Mouse (Mus musculus) liver, embryonic 16.5 days (tissue): Measurements from ENCODE around the gene Ficd. TPM values are rescaled to one million over a fixed set of nuclear protein-coding genes. Genes with fewer than 3 reads are reported as not detected.

ENCODE experiments used
- ATAC-seq: fragments of 200-750 bp; cut with Nextera tagmentation; 2 replicates; pipeline ENCODE4 v1.8.0; 2017; ENCODE audit warnings: low read depth, mild to moderate bottlenecking, moderate number of reproducible peaks, moderate library complexity
- H3K27ac ChIP-seq: fragments of 300-500 bp; sonication (generic); 2 replicates; pipeline ENCODE4 v1.5.1; 2014; ENCODE audit warnings: mild to moderate bottlenecking, low read length
- H3K27me3 ChIP-seq: fragments of 300-500 bp; sonication (generic); 2 replicates; pipeline ENCODE4 v1.6.1; 2014; ENCODE audit warnings: low read depth, low read length, mixed read lengths; ENCODE audit not compliant: control insufficient read depth, insufficient read depth
- H3K36me3 ChIP-seq: fragments of 300-500 bp; sonication (generic); 2 replicates; pipeline ENCODE4 v1.6.1; 2014; ENCODE audit warnings: mild to moderate bottlenecking; ENCODE audit not compliant: control insufficient read depth, insufficient read depth
- H3K4me1 ChIP-seq: fragments of 300-500 bp; sonication (generic); 2 replicates; pipeline ENCODE4 v1.6.1; 2014; ENCODE audit warnings: low read depth, low read length, mixed read lengths; ENCODE audit not compliant: control insufficient read depth
- H3K4me2 ChIP-seq: fragments of 300-500 bp; sonication (generic); 2 replicates; pipeline ENCODE4 v1.6.1; 2014; ENCODE audit warnings: low read depth, low read length, mixed read lengths
- H3K4me3 ChIP-seq: fragments of 300-500 bp; sonication (generic); 2 replicates; pipeline ENCODE4 v1.5.1; 2014; ENCODE audit warnings: low read depth, mild to moderate bottlenecking, low read length
- H3K9ac ChIP-seq: fragments of 300-500 bp; sonication (generic); 2 replicates; pipeline ENCODE4 v1.6.1; 2014; ENCODE audit warnings: low read depth, low read length
- H3K9me3 ChIP-seq: fragments of 300-500 bp; sonication (generic); replicated peaks from 2 replicates; pipeline ENCODE4 v1.6.1; 2016; ENCODE audit warnings: low read length; ENCODE audit not compliant: control insufficient read depth
- WGBS: fragments of 180-500 bp; shearing (Covaris S2); extraction: QIAGEN DNeasy Blood & Tissue Kit; methylation state at CpG from one replicate; pipeline ENCODE4 v1.1.7; 2014; ENCODE audit not compliant: insufficient replicate concordance; 5-methylcytosine and 5-hydroxymethylcytosine counted together
- polyA plus RNA-seq: library from polyadenylated mRNA; unstranded; fragments of >200 nt; fragmentation: Nextera tagmentation; extraction: Ambion mirVana; gene quantifications from 2 replicates; pipeline ENCODE4 v1.2.1, GENCODE M21; 2015

The Ficd gene
- 2.5 and 2.6 TPM in 2 replicates for polyA plus RNA-seq

DNA sequence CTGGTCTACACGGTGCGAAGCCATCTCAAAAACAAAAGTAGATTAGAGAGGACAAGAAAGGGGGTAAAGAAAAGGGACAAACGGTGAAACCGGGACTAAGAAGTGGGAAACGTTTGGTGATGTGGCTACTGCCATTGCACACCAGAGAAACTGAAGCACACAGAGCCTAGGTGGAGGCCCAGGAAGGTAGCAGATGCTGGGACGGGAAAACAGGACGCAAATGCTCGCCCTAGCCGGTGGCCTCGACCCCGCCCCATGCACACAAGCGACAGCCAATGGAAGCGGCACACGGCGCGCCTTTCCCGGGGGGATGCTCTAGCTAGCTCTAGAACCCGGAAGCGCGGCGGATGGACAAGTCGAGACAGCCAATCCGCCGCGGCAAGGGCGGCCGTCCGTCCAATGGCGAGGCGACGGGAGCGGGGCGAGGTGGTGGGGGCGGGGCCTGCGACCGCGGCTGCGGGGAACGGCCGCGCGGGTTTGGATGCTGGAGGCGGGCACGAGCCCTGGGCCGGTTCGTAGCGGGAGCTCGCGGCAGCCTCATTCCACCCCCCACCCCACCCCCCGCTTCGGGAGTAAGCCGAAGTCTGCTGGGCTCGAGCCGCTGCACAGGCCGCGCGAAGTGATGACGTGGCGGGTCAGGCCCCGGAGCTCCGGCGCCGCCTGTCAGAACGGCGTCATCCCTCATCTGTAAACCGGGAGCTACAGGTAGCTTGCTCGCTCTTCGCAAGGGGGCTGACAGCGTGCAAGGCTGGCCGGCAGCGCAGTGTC is at the start of gene Ficd:
Gene Ficd, plus strand, starts transcription at position 459 of the 768 bp plus-strand sequence.
- Histone ChIP-seq H3K27ac (peak within 1 kb of the TSS; percentile 93), H3K4me2 (peak within 1 kb of the TSS; percentile 93), H3K4me3 (peak within 1 kb of the TSS; percentile 80), H3K4me1 (peaks cover 15% of the 10 kb centered on the region), H3K27me3 (no peaks in the 10 kb centered on the region), H3K9me3 (no peaks in the 10 kb centered on the region), H3K36me3 (peaks cover 11% of the 10 kb centered on the region), H3K9ac (peak within 1 kb of the TSS; percentile 77)
- ATAC-seq: peak; percentile 98
- WGBS: 1% methylated on average over 68 of the region's 71 CpGs

DNA sequence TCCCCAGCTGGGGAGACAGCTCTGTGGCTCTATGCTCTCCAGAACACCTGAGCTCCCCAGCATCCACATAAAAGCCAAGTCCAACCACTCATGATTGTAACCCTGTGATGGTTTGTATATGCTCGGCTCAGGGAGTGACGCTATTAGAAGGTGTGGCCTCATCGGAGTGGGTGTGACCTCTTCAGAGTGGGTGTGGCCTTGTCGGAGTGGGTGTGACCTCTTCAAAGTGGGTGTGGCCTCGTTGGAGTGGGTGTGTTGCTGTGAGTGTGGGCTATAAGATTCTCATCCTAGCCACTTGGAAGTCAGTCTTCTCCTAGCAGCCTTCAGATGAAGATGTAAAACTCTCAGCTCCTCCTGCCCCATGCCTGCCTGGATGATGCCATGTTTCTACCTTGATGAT is 48.1 kb upstream of the Ficd start:
- no peak overlapping the region for H3K9ac ChIP-seq
- WGBS: 52% methylated on average over 5 of the region's 5 CpGs
- H3K4me2 ChIP-seq: no peak overlapping the region
- H3K27me3 ChIP-seq: no peaks in the 10 kb centered on the region
- no peak overlapping the region for H3K4me3 ChIP-seq
- no peaks in the 10 kb centered on the region for H3K36me3 ChIP-seq
- no peak overlapping the region for H3K27ac ChIP-seq
- no peak for ATAC-seq
- H3K4me1 ChIP-seq: no peaks in the 10 kb centered on the region
- no peaks in the 10 kb centered on the region for H3K9me3 ChIP-seq

DNA sequence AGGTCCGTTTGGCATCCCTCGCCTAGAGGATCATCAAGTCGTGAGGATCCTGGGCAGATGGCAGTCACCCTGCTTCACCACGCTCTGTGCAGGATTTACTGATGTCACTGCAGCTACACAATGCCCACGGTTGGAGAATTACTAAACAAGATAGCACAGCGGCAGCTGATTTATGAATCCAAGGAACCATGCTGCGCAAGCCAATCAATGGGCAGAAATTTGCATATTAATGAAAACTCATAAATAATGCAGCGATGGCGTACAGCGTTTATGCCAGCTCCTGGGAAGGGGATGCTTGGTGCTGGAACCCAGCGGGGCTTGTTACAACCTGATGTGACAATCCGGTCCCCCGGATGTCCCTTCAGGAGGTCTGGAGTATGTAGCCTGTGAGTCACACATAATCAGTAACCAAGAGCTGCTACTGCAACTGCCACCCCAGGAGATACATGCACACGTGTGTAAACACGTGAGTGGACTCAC is 45.5 kb upstream of the Ficd start:
- H3K27ac ChIP-seq: no peak overlapping the region
- H3K36me3 ChIP-seq: no peaks in the 10 kb centered on the region
- 67% methylated on average over 15 of the region's 15 CpGs for WGBS
- no peaks in the 10 kb centered on the region for H3K27me3 ChIP-seq
- no peak overlapping the region for H3K4me3 ChIP-seq
- no peak overlapping the region for H3K4me2 ChIP-seq
- ATAC-seq: no peak
- H3K4me1 ChIP-seq: no peaks in the 10 kb centered on the region
- peaks cover 3% of the 10 kb centered on the region; the same call in 1 of the 2 replicates for H3K9me3 ChIP-seq
- no peak overlapping the region for H3K9ac ChIP-seq

DNA sequence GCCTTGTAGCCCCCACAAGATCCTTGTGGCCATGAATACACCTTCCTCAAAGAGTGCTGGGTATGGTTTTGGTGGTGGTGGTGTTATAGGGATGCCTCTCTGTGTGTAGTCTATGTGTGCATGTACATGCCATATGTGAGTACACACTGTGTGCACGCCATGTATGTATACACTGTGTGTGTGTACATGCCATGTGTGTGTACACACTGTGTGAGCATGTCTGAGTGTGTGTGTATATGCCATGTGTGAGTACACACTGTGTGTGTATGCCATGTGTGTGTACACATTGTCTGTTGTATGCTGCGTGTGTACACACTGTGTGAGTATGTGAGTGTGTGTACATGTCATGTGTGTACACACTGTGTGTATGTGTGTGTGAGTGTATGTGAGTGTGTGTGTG is 44.7 kb upstream of the Ficd start:
- WGBS: 64% methylated on average over 2 of the region's 2 CpGs
- ATAC-seq: no peak
- H3K4me2 ChIP-seq: no peak overlapping the region
- H3K4me1 ChIP-seq: no peaks in the 10 kb centered on the region
- peaks cover 3% of the 10 kb centered on the region; the same call in 1 of the 2 replicates for H3K9me3 ChIP-seq
- no peaks in the 10 kb centered on the region for H3K36me3 ChIP-seq
- H3K9ac ChIP-seq: no peak overlapping the region
- no peaks in the 10 kb centered on the region for H3K27me3 ChIP-seq
- no peak overlapping the region for H3K27ac ChIP-seq
- H3K4me3 ChIP-seq: no peak overlapping the region

DNA sequence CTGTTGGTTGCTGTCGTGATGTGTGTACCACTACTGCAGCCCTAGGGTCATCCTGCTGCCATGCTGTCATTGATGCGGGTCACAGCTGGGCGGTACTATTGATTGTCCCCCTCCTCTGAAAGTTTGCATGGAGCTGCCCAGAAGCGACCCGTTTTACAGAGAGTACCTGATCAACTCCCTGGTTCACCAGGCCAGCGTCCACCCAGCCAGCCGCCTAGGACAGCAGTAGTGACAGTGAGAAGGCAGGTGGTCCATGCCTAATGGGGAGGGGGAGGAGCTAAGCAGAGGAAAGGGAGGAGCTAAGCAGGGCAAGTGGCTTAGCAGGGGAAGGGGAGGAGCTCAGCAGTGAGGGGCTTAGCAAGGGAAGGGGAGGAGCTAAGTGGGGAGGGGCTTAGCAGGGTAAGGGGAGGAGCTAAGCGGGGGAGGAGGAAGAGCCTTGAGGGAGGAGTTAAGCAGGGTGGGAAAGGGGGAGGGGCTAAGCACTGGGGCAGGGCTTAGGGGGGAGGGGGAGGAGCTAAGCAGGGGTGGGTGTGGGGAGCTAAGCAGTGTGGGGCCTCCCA is 42.3 kb upstream of the Ficd start:
- WGBS: 69% methylated on average over 8 of the region's 8 CpGs
- Histone ChIP-seq H3K27ac (no peak overlapping the region), H3K4me2 (no peak overlapping the region), H3K9me3 (peaks cover 3% of the 10 kb centered on the region; the same call in 1 of the 2 replicates), H3K27me3 (no peaks in the 10 kb centered on the region), H3K4me1 (no peaks in the 10 kb centered on the region), H3K9ac (no peak overlapping the region), H3K4me3 (no peak overlapping the region), H3K36me3 (no peaks in the 10 kb centered on the region)
- ATAC-seq: no peak

DNA sequence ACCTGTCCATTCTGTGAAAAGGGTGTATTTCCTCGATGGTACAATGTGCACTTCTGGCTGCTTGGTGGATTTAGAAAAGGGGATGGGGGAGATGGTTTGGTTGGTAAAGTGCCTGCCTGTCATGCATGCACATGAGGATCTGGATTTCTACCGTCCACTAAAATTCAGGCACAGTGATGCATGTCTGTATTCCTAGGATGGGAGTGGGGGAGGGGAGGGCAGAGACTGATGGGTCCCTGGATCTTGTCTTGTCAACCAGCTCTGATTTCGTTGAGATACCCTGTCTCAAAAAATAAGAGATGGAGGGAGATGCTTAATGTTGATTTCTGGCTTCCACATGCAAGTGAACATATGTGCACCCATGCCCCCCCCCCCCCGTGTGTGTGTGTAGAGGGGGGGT is 41.6 kb upstream of the Ficd start:
- H3K36me3 ChIP-seq: no peaks in the 10 kb centered on the region
- no peak overlapping the region for H3K27ac ChIP-seq
- 43% methylated on average over 4 of the region's 4 CpGs for WGBS
- no peaks in the 10 kb centered on the region for H3K27me3 ChIP-seq
- no peak overlapping the region for H3K4me2 ChIP-seq
- H3K4me3 ChIP-seq: no peak overlapping the region
- no peak for ATAC-seq
- H3K4me1 ChIP-seq: no peaks in the 10 kb centered on the region
- H3K9me3 ChIP-seq: peaks cover 3% of the 10 kb centered on the region; the same call in 1 of the 2 replicates
- H3K9ac ChIP-seq: no peak overlapping the region

DNA sequence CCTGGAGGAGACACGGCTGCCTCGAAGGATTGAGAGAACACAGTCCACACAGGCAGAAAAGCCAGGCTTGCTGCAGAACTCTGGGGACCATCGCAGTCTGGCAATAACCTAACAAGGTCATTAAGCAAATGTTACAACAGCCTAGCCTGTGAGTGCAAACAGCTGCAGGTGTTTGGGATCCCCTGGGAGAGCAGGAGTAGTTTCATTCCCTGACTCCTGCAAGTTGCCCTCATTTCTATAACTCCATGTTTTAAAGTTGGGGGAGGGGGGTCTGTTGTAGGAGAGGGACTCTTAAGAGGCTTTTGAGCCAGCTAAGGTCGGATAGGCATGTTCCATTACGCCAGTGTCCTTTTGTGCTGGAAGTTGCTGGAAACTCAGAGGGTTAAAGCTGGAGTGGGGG is 41.2 kb upstream of the Ficd start:
- Histone ChIP-seq H3K9me3 (peaks cover 3% of the 10 kb centered on the region; the same call in 1 of the 2 replicates), H3K4me2 (no peak overlapping the region), H3K9ac (no peak overlapping the region), H3K27me3 (no peaks in the 10 kb centered on the region), H3K4me3 (no peak overlapping the region), H3K36me3 (no peaks in the 10 kb centered on the region), H3K4me1 (no peaks in the 10 kb centered on the region), H3K27ac (no peak overlapping the region)
- 58% methylated on average over 5 of the region's 5 CpGs for WGBS
- ATAC-seq: no peak

DNA sequence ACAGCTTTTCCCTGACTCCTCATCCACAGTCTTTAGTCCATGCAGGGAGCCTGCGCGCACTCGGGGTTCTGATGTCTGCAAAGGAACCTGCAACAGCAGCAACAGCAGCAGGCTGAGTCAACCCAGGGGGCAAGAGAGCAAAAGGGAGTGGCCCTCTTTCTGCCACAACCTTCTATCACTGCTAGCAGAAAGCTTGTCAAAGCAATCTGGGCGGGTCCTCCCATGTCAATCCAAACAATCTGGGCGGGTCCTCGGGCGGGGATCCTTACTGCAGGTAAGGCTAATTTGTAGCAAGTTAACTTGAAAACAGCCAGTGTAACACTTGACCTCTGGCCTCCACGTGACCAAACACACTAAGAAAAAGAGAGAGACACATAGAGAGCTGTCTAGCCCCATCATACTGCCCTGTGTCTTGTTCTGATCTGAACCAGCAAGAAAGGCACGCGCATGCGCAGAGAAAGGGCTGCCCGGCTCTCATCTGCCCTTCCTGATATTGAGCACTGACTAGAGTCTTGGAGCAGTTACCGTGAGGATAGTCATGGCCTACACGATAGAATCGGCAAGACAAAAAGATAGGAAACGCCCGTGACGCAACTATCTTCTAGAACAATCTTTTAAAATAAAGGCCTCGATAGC is 35.1 kb upstream of the Ficd start:
- H3K27ac ChIP-seq: no peak overlapping the region
- no peaks in the 10 kb centered on the region for H3K36me3 ChIP-seq
- no peaks in the 10 kb centered on the region for H3K9me3 ChIP-seq
- no peaks in the 10 kb centered on the region for H3K27me3 ChIP-seq
- no peak overlapping the region for H3K4me3 ChIP-seq
- no peak overlapping the region for H3K4me2 ChIP-seq
- no peaks in the 10 kb centered on the region for H3K4me1 ChIP-seq
- 56% methylated on average over 19 of the region's 19 CpGs for WGBS
- no peak overlapping the region for H3K9ac ChIP-seq
- no peak for ATAC-seq
